Mouse (Mus musculus) embryonic fibroblast, embryonic 13.5 days (primary cell): ENCODE measurements at regions not wholly inside any gene's neighbourhood (a gene's known extent, or its start where the extent isn't known, plus 50 kb on each side); places are given as distances from the start of the nearest gene placed in this dataset.
"Not testable (repeated sequence)": the region's sequence is repeated elsewhere in the genome, so short reads cannot be mapped to it uniquely, and the experiment has no call there.

Experiments
- H3K27ac ChIP-seq: 2 replicates; pipeline ENCODE4 v1.5.1; 2012; ENCODE audit warnings: low read length, control low read depth, inconsistent platforms; ENCODE audit not compliant: insufficient read depth
- H3K4me1 ChIP-seq: 2 replicates; pipeline ENCODE4 v1.6.1; 2011; ENCODE audit warnings: low read length; ENCODE audit not compliant: control insufficient read depth, insufficient read depth
- H3K4me3 ChIP-seq: 2 replicates; pipeline ENCODE4 v1.5.1; 2011; ENCODE audit warnings: mild to moderate bottlenecking, control low read depth, low read length; ENCODE audit not compliant: insufficient read depth
- CTCF ChIP-seq: IDR thresholded peaks from 2 replicates; pipeline ENCODE4 v1.5.1; 2011; ENCODE audit warnings: mild to moderate bottlenecking, control low read depth, low read length, moderate library complexity, borderline replicate concordance; ENCODE audit not compliant: insufficient read depth
- POLR2A ChIP-seq: IDR thresholded peaks from 2 replicates; pipeline ENCODE4 v1.6.1; 2011; ENCODE audit warnings: low read depth, mild to moderate bottlenecking, control low read depth, low read length, moderate library complexity

DNA sequence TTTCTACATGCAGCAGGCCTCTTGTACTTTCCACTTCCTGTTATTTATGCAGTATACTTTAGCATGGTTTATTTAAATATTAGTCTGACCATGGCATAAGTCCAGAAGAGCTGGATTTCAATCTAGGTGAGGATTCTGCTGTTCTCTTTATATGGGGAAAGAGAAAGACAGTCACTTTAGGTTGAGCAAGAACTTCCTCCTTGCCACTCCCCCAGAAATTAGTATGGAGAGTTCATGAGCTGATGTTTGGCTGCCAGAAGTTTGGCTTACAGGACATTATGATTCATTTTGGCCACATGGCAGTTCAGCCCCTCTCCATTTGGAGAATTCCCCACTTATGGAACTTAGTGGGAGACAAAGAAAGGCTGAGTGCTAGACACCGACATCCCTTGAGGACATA, 130.8 kb downstream of the Arrdc3 start:
- no peak for TF ChIP-seq POLR2A
- no peak for TF ChIP-seq CTCF
- Histone ChIP-seq H3K4me3 (no peak overlapping the region), H3K4me1 (no peaks in the 10 kb centered on the region; the same call in 1 of the 2 replicates), H3K27ac (no peak overlapping the region)

DNA sequence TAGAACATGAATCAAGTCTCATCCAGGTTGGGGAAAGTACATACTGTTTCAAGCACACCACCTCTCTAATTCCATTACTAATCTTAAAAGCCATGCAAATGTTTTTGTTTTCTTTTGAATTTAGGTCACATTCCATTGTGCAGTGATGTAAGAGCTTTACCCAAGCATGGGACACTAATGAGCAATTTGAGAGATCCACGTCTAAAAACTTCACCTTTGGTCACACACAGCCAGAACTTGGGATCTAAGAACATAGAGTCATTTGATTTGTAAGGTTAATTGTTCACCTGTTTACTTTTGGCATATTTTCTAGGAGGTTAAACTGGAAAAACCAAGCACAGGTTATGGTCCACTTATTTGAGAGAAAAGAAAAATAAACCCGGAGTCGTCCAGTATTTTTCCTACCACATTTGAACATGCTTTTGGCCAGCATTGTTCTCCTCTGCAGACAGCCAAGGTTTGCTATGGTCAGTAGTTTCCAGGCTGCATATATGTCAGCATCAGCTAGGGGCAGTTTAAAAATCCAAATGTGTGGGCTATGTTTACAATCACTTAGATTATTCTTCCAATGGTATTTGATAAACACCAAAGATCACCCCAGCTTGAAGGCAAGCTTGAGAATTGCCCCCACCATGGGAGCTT, 137.0 kb downstream of the Arrdc3 start:
- H3K4me1 ChIP-seq: no peaks in the 10 kb centered on the region
- H3K27ac ChIP-seq: no peak overlapping the region
- no peak for TF ChIP-seq CTCF
- no peak for TF ChIP-seq POLR2A
- H3K4me3 ChIP-seq: no peak overlapping the region

DNA sequence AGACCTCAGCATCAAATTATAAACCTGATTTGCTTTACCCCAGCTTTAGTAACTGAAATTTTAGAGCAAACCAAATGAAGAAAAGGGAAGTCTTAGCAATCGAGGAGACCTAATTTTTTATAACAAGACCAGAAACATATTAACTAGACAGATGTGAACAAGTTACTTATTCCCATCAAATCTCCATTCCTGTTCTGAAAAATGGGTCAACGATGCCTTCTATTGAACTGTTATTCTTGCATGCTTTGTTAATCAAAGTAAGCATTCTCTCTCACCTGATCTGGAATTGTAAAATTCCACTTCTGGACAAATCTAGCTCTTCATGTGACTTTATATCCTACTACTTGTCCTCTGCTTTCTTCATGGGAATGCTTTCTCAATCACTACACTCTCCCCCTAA, 137.6 kb downstream of the Arrdc3 start:
- no peaks in the 10 kb centered on the region for H3K4me1 ChIP-seq
- no peak for TF ChIP-seq POLR2A
- no peak for TF ChIP-seq CTCF
- no peak overlapping the region for H3K4me3 ChIP-seq
- H3K27ac ChIP-seq: no peak overlapping the region

DNA sequence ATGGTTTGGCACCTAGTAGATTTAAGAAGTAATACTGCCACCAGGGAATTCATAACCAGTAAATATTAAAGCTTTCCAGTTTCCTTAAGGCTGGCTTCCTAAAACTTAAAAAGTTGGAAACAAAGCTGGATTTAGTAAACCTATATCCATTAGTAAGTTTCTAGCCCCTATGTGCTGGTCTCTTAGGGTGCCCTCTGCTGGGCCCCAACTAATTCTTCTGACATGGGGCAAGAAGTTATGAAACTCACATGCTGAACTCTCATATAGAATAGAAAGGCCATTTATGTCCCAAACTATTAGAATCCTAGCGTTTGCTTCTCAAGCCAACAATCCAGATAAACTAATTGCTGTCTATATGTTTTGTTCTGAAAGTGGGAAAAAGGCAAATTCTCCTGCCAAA, 139.2 kb downstream of the Arrdc3 start:
- Histone ChIP-seq H3K27ac (no peak overlapping the region), H3K4me1 (no peaks in the 10 kb centered on the region), H3K4me3 (no peak overlapping the region)
- no peak for TF ChIP-seq CTCF
- no peak for TF ChIP-seq POLR2A

DNA sequence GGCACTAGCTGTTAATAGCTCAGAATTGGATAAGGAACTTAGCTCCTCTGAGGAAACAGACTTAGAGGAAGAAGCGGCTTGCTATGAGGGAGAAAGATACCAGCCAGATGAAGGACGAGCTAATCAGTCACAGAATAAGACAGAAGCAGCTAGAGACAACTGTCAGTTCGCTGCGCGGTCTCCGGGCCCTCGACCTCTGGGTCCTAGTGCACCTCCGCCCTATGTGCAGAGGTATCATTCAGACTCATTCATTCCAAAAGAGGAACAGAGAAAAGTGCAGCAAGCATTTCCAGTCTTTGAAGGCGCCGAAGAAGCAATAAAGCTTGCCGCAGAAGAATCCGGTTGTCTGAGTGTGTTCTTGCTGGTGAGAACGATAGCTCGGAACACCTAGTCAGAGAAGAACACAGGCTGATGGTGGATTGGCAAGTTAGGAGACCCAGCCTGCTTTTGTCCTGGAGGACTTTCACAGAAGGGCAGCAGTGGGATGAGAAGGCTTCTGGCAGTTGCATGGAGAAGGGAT, 142.1 kb downstream of the Arrdc3 start:
- H3K4me1 ChIP-seq, H3K4me3 ChIP-seq, H3K27ac ChIP-seq: not testable (repeated sequence)

DNA sequence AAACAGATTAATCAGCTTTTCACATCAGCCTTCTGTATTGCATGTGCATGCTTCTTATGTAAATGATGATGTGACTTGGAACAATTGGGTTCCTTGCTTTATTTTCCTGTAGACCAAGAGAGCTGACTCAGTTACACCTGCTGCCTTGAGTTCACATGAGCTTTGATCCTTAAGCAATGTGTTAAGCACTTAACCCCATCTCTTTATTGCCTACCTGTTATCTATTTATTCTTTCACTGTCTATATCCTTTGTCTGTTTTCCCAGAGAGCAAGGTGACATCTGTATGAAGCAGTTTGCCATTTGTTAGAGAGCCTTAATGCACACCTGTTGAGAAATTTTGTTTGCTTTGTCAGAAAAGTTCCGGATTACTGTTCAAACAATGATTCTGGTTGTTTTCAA, 154.1 kb downstream of the Arrdc3 start:
- H3K27ac ChIP-seq: no peak overlapping the region

DNA sequence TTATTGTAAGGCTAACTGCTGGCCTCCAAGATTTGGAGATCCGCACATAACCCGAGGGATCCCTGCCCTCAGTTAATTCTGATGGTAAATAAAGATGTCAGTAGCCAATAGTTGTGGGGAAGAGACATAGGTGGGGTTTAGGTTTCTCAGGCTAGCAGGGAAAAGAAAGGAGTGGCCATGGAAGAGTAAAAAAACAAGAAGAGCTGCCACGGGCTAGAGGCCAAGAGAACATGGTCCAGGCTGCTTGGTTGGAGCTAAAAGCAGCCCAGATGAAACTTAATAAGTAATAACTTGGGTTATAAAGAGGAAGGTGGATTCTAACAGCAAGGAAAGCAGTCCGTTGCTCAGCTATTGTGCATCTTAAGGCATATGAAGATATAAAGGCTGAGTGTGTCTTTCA, 155.6 kb downstream of the Arrdc3 start:
- Histone ChIP-seq H3K27ac (no peak overlapping the region), H3K4me1 (no peaks in the 10 kb centered on the region), H3K4me3 (no peak overlapping the region)
- no peak for TF ChIP-seq POLR2A
- no peak for TF ChIP-seq CTCF

More for the DNA sequence above, 154.1 kb downstream of the Arrdc3 start:
- TF ChIP-seq POLR2A (no peak), CTCF (no peak)
- H3K4me1 ChIP-seq: no peaks in the 10 kb centered on the region
- no peak overlapping the region for H3K4me3 ChIP-seq

DNA sequence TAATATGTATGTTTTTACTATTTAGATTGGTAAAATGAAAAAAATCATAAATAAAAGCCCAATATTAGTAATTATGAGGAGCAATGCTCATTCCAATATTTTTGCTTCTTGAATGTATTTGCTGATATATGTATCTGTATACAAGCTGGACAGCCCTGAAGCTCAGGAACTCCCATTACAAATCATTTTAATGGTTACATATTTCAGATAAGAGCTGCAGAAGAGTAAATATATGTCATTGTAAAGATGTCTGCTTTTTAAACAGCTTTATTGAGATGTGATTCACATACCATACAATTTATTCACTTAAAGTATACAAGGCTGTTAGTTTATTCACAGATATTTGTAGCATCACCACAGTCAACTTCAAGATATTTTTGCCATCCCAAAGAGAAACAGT, 157.3 kb downstream of the Arrdc3 start:
- Histone ChIP-seq H3K4me3 (no peak overlapping the region), H3K4me1 (no peaks in the 10 kb centered on the region), H3K27ac (no peak overlapping the region)
- TF ChIP-seq CTCF: no peak
- no peak for TF ChIP-seq POLR2A

DNA sequence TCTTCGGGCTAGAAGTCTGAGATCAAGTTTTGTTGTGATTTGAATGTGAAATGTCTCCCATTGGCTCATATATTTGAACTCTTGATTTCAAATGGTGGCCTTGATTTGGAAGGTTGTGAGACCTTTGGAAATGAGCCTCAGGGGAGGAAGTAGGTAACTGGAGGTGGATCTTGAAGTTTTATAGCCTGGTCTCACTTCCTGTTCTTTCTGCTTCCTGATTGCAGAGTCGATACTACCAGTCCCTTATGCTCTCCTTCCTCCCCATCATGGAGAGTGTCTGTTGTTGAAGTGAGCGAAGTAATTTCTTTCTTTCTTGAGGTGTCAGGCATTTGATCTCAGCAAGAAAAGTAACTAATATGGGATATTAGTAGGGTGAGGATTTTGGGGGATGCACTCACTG, 158.5 kb downstream of the Arrdc3 start:
- H3K27ac ChIP-seq: no peak overlapping the region
- no peak for TF ChIP-seq POLR2A
- TF ChIP-seq CTCF: no peak
- H3K4me3 ChIP-seq: no peak overlapping the region
- no peaks in the 10 kb centered on the region for H3K4me1 ChIP-seq
